Mouse (Mus musculus) heart, postnatal 0 days (tissue): ENCODE measurements around the gene Cdr2l.

Experiments used
- CTCF ChIP-seq: IDR thresholded peaks from 2 replicates; pipeline ENCODE4 v1.5.1; 2016; ENCODE audit warnings: antibody characterized with exemption, control low read depth, low read depth
- EP300 ChIP-seq: IDR thresholded peaks from 2 replicates; pipeline ENCODE4 v1.6.1; 2016; ENCODE audit warnings: antibody characterized with exemption, low read depth

DNA sequence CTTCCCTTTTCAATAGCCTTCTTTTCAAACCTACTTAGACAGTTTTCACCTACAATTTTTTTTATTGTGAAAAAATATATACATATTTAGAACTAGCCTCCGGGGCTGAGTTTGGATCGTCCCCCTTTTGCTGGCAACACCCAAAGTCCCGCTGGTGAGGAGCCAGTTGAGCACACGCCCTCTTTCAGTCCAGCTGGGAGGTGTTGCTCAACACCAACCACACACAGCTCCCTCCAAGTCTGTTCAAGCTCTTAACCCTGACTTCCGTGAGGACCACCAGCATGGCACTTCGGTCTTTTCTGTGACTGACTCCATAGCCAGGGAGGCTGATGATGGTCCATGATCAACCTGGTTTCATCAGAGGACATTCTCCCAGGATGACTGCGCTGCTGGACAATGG lies 16.4 kb downstream of the Cdr2l start:
- TF ChIP-seq CTCF: no peak
- no peak for TF ChIP-seq EP300
